Mouse (Mus musculus) midbrain, embryonic 16.5 days (tissue): ENCODE results near the gene Setdb1. TPM values are rescaled to one million over a fixed set of nuclear protein-coding genes. Genes with fewer than 3 reads are reported as not detected.

Source experiments
- ATAC-seq: fragments of 200-750 bp; cut with Nextera tagmentation; 2 replicates; pipeline ENCODE4 v1.8.0; 2017; ENCODE audit warnings: moderate TSS enrichment
- H3K27ac ChIP-seq: fragments of 300-500 bp; sonication (generic); 2 replicates; pipeline ENCODE4 v1.5.1; 2014; ENCODE audit warnings: mild to moderate bottlenecking, low read length, mixed read lengths
- H3K27me3 ChIP-seq: fragments of 300-500 bp; sonication (generic); 2 replicates; pipeline ENCODE4 v1.6.1; 2014; ENCODE audit warnings: low read depth, low read length, mixed read lengths; ENCODE audit not compliant: control insufficient read depth, insufficient read depth
- H3K36me3 ChIP-seq: fragments of 300-500 bp; sonication (generic); 2 replicates; pipeline ENCODE4 v1.6.1; 2014; ENCODE audit warnings: mild to moderate bottlenecking, low read length, moderate library complexity, mixed read lengths; ENCODE audit not compliant: control insufficient read depth, insufficient read depth
- H3K4me1 ChIP-seq: fragments of 300-500 bp; sonication (generic); 2 replicates; pipeline ENCODE4 v1.6.1; 2014; ENCODE audit warnings: mild to moderate bottlenecking, low read length, mixed read lengths; ENCODE audit not compliant: control insufficient read depth, insufficient read depth
- H3K4me2 ChIP-seq: fragments of 300-500 bp; sonication (generic); 2 replicates; pipeline ENCODE4 v1.6.1; 2014; ENCODE audit warnings: mild to moderate bottlenecking, low read length, mixed read lengths
- H3K4me3 ChIP-seq: fragments of 300-500 bp; sonication (generic); 2 replicates; pipeline ENCODE4 v1.5.1; 2014; ENCODE audit warnings: low read depth, mild to moderate bottlenecking, low read length, moderate library complexity, mixed read lengths
- H3K9ac ChIP-seq: fragments of 300-500 bp; sonication (generic); 2 replicates; pipeline ENCODE4 v1.6.1; 2014; ENCODE audit warnings: low read depth, low read length, mixed read lengths
- H3K9me3 ChIP-seq: fragments of 300-500 bp; sonication (generic); replicated peaks from 2 replicates; pipeline ENCODE4 v1.6.1; 2014; ENCODE audit warnings: mild to moderate bottlenecking, low read length, mixed read lengths; ENCODE audit not compliant: control insufficient read depth, poor library complexity, severe bottlenecking
- WGBS: fragments of 180-500 bp; shearing (Covaris S2); extraction: QIAGEN DNeasy Blood & Tissue Kit; methylation state at CpG from one replicate; pipeline ENCODE4 v1.1.7; 2014; 5-methylcytosine and 5-hydroxymethylcytosine counted together
- polyA plus RNA-seq: library from polyadenylated mRNA; unstranded; fragments of >200 nt; fragmentation: Nextera tagmentation; extraction: Ambion mirVana; gene quantifications from 2 replicates; pipeline ENCODE4 v1.2.1, GENCODE M21; 2015

The Setdb1 gene
- polyA plus RNA-seq, 1 experiment from 2014 or later: 42.3 TPM

- under 1% methylated on average over 40 of the region's 53 CpGs for WGBS
- peaks cover 22% of the 10 kb centered on the region for H3K4me1 ChIP-seq
- ATAC-seq: peak; percentile 92
- H3K4me2 ChIP-seq: peak within 1 kb of the TSS; percentile 86
- H3K27me3 ChIP-seq: no peaks in the 10 kb centered on the region
- H3K9me3 ChIP-seq: no peaks in the 10 kb centered on the region
- peak within 1 kb of the TSS; percentile 84 for H3K9ac ChIP-seq
- peak within 1 kb of the TSS; percentile 84 for H3K27ac ChIP-seq
- no peaks in the 10 kb centered on the region for H3K36me3 ChIP-seq
- peak within 1 kb of the TSS; percentile 71 for H3K4me3 ChIP-seq
Measured at GRCm38 (mm10) chr3:95281216-95282126, 75.5 kb downstream of the Setdb1 start, which contains the start of the genes Mindy1 and Prune1. Gene Mindy1, plus strand, starts transcription at chr3:95281345. Gene Prune1, minus strand, starts transcription at chr3:95282076.

- ATAC-seq: no peak
- peak overlapping the region; percentile 71 for H3K4me3 ChIP-seq
- H3K4me2 ChIP-seq: peak overlapping the region; percentile 86
- H3K4me1 ChIP-seq: peaks cover 22% of the 10 kb centered on the region
- no peaks in the 10 kb centered on the region for H3K36me3 ChIP-seq
- no peaks in the 10 kb centered on the region for H3K27me3 ChIP-seq
- H3K27ac ChIP-seq: peak overlapping the region; percentile 84
- WGBS: 32% methylated on average over 8 of the region's 8 CpGs
- no peaks in the 10 kb centered on the region for H3K9me3 ChIP-seq
- H3K9ac ChIP-seq: peak overlapping the region; percentile 84
Measured at GRCm38 (mm10) chr3:95280747-95281146, 76.3 kb downstream of the Setdb1 start.

DNA sequence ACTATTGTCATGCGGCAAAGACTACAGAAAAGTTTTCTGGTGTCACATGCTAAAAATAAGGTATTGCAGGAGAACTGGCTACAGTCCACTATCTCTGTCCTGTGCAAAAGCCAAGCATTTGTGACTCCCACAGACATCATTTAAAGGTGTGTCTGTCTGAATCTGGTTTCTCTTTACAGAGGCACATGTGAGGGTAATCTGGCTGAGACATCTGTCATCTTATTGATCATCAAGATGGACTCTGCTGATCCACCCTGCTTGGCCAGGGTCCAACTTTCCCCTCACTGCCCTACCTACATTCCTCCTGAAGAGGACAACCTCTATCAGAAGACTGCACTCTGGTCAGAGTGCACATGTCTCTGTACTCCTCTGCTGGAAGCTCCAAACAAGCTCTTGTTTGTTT is 79.9 kb downstream of the Setdb1 start:
- WGBS: 100% methylated on average over 1 of the region's 1 CpGs
- ATAC-seq: no peak
- no peak overlapping the region for H3K4me3 ChIP-seq
- H3K4me1 ChIP-seq: peaks cover 5% of the 10 kb centered on the region
- no peaks in the 10 kb centered on the region for H3K36me3 ChIP-seq
- no peaks in the 10 kb centered on the region for H3K27me3 ChIP-seq
- no peak overlapping the region for H3K27ac ChIP-seq
- no peak overlapping the region for H3K9ac ChIP-seq
- no peaks in the 10 kb centered on the region for H3K9me3 ChIP-seq
- H3K4me2 ChIP-seq: no peak overlapping the region

DNA sequence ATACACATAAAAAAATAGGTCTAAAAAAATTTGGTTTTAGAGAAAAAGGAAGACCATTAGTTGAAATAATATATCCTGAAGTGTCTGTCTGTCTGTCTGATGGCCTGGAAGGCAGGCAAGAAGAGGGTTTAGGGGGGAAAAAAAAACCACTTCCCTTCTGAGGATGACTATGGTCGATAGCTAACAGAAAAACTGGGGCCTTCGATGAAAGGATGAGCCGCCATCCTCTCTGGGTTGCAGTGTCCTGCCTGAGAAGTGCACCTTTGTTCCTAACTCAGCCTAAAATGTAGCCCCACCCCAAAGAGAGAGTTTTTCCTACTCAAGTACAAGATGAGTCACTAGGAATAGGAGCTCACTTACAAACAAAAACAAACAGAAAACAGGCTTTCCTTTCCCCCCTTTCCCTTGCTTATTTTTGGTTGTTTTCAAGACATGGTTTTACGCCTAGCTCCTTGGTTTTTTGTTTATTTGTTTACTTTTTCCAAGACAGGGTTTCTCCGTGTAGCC is 80.5 kb downstream of the Setdb1 start:
- Histone ChIP-seq H3K4me1 (peaks cover 5% of the 10 kb centered on the region), H3K9ac (no peak overlapping the region), H3K36me3 (0 out of 2 replicates have a peak, but pooled peaks cover 2% of the 10 kb centered on the region), H3K27me3 (no peaks in the 10 kb centered on the region), H3K4me3 (no peak overlapping the region), H3K9me3 (no peaks in the 10 kb centered on the region), H3K4me2 (no peak overlapping the region), H3K27ac (no peak overlapping the region)
- 85% methylated on average over 5 of the region's 5 CpGs for WGBS
- ATAC-seq: no peak

DNA sequence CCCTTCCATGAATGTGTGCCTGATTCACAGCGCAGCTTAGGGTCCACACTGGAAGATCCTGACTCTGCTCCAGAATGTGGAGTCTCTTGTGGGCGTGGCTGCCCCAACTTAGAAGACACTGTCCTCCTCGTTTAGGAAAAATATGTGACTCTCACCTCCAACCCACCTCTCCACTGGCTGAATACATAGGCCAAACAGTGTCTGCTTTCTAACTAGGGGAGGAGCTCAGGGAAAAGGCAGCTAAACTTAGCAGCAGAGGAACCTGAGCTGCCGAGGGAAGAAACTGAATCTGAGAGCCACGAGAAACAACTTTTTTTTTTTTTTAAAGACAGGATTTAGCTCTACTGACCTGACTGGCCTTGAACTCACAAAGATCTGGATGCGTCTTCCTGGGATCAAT is 81.8 kb downstream of the Setdb1 start:
- no peak for ATAC-seq
- no peak overlapping the region for H3K4me3 ChIP-seq

DNA sequence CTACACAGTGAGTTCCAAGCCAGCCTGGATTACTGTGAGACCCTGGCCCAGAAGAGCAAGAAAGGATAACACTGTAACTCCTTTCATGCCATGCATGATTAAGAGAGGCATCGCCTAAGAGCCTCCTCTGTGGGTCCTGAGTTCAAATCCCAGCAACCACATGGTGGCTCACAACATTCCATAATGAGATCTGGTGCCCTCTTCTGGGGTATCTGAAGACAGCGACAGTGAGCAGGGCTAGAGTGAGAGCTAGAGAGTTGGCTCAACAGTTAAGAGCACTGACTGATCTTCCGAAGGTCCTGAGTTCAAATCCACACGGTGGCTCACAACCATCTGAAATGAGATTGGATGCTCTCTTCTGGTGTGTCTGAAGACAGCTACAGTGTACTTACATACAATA is 82.5 kb downstream of the Setdb1 start:
- H3K36me3 ChIP-seq: 0 out of 2 replicates have a peak, but pooled peaks cover 2% of the 10 kb centered on the region
- H3K4me2 ChIP-seq: no peak overlapping the region
- no peaks in the 10 kb centered on the region for H3K4me1 ChIP-seq
- H3K27ac ChIP-seq: no peak overlapping the region
- H3K27me3 ChIP-seq: no peaks in the 10 kb centered on the region
- no peak for ATAC-seq
- no peaks in the 10 kb centered on the region for H3K9me3 ChIP-seq
- WGBS: 92% methylated on average over 4 of the region's 4 CpGs
- H3K4me3 ChIP-seq: no peak overlapping the region
- no peak overlapping the region for H3K9ac ChIP-seq

More for the DNA sequence above, 81.8 kb downstream of the Setdb1 start:
- Histone ChIP-seq H3K27ac (no peak overlapping the region), H3K27me3 (no peaks in the 10 kb centered on the region), H3K9ac (no peak overlapping the region), H3K4me1 (no peaks in the 10 kb centered on the region), H3K9me3 (no peaks in the 10 kb centered on the region), H3K4me2 (no peak overlapping the region), H3K36me3 (0 out of 2 replicates have a peak, but pooled peaks cover 2% of the 10 kb centered on the region)
- WGBS: 92% methylated on average over 6 of the region's 6 CpGs

Other genes starting within 250 kb of the Setdb1 start
- gene Vps72, start 246.2 kb downstream of the Setdb1 start, polyA plus RNA-seq: 170 and 184 TPM in 2 replicates
- 1.1 TPM in 2 replicates for gene Tmod4, start 232.7 kb downstream of the Setdb1 start, polyA plus RNA-seq
- 79.5 and 79.8 TPM in 2 replicates for gene Scnm1, start 223.2 kb downstream of the Setdb1 start, polyA plus RNA-seq
- 53.8 and 57.6 TPM in 2 replicates for gene Lysmd1, start 223.1 kb downstream of the Setdb1 start, polyA plus RNA-seq
- 2.6 and 3.2 TPM in 2 replicates for gene Tnfaip8l2, start 214.8 kb downstream of the Setdb1 start, polyA plus RNA-seq
- gene Sema6c, start 196.7 kb downstream of the Setdb1 start, polyA plus RNA-seq: 18.9 and 20.9 TPM in 2 replicates
- gene Gabpb2, start 139.3 kb downstream of the Setdb1 start, polyA plus RNA-seq: 2.4 and 3.0 TPM in 2 replicates
- 46.6 and 50.9 TPM in 2 replicates for gene Cdc42se1, start 128.5 kb downstream of the Setdb1 start, polyA plus RNA-seq
- 336 and 438 TPM in 2 replicates for gene Mllt11, start 125.0 kb downstream of the Setdb1 start, polyA plus RNA-seq
- gene Gm128, start 115.6 kb downstream of the Setdb1 start, polyA plus RNA-seq: 0.21 and 0.24 TPM in 2 replicates
- gene Bnipl, start 106.0 kb downstream of the Setdb1 start, polyA plus RNA-seq: 0.30 TPM in 1 of 2 replicates, not detected in the other
- 42.3 and 42.5 TPM in 2 replicates for gene Mindy1, start 75.9 kb downstream of the Setdb1 start, polyA plus RNA-seq
- 81.4 and 84.3 TPM in 2 replicates for gene Prune1, start 75.1 kb downstream of the Setdb1 start, polyA plus RNA-seq
- gene Anxa9, start 50.0 kb downstream of the Setdb1 start, polyA plus RNA-seq: 0.23 and 0.34 TPM in 2 replicates
- gene Cers2, start 42.4 kb downstream of the Setdb1 start, polyA plus RNA-seq: 89.6 and 101 TPM in 2 replicates
- not detected in 2 replicates for gene 4930558C23Rik, start 45.6 kb upstream of the Setdb1 start, polyA plus RNA-seq
- gene Arnt, start 77.2 kb upstream of the Setdb1 start, polyA plus RNA-seq: 18.4 and 18.8 TPM in 2 replicates
- gene Ctsk, start 142.1 kb upstream of the Setdb1 start, polyA plus RNA-seq: 5.7 and 10.8 TPM in 2 replicates
- 10.4 and 11.6 TPM in 2 replicates for gene Ctss, start 169.6 kb upstream of the Setdb1 start, polyA plus RNA-seq
- not detected in 2 replicates for gene Hormad1, start 202.5 kb upstream of the Setdb1 start, polyA plus RNA-seq
- 27.0 and 28.5 TPM in 2 replicates for gene Golph3l, start 231.7 kb upstream of the Setdb1 start, polyA plus RNA-seq